Mouse (Mus musculus) cerebellum, adult 11-12 months (tissue): Measurements from ENCODE around the gene Dennd5b.
"Not testable (repeated sequence)": the region's sequence is repeated elsewhere in the genome, so short reads cannot be mapped to it uniquely, and the experiment has no call there.

Experiments
- DNase-seq: peaks from one replicate; pipeline ENCODE4 v3.0.0; 2022

Dennd5b gene

GRCm38 (mm10) chr6:149005009-149005408 lies 96.5 kb downstream of the Dennd5b start:
- no peak for DNase-seq

GRCm38 (mm10) chr6:148994327-148994999 lies 107.0 kb downstream of the Dennd5b start:
- no peak for DNase-seq

GRCm38 (mm10) chr6:148993117-148994077 lies 108.1 kb downstream of the Dennd5b start:
- no peak for DNase-seq

- no peak for DNase-seq
Measured at GRCm38 (mm10) chr6:148992373-148993116, 108.9 kb downstream of the Dennd5b start.

- DNase-seq, result no peak
Measured at GRCm38 (mm10) chr6:148991660-148992372, 109.7 kb downstream of the Dennd5b start.

- not testable (repeated sequence) for DNase-seq
Measured at GRCm38 (mm10) chr6:148989792-148990491, 111.5 kb downstream of the Dennd5b start.

GRCm38 (mm10) chr6:148986003-148986402 lies 115.5 kb downstream of the Dennd5b start:
- no peak for DNase-seq

GRCm38 (mm10) chr6:148980495-148980894 lies 121.0 kb downstream of the Dennd5b start:
- DNase-seq, result no peak

- no peak for DNase-seq
Measured at GRCm38 (mm10) chr6:148975096-148975495, 126.4 kb downstream of the Dennd5b start.

GRCm38 (mm10) chr6:148972891-148973290 lies 128.6 kb downstream of the Dennd5b start:
- no peak for DNase-seq

- DNase-seq, result no peak
Measured at GRCm38 (mm10) chr6:148972059-148972848, 129.2 kb downstream of the Dennd5b start.

GRCm38 (mm10) chr6:148971385-148971940 lies 130.0 kb downstream of the Dennd5b start:
- no peak for DNase-seq

- DNase-seq, result no peak
Measured at GRCm38 (mm10) chr6:148961285-148961684, 140.2 kb downstream of the Dennd5b start.

GRCm38 (mm10) chr6:148959540-148960238 lies 141.8 kb downstream of the Dennd5b start:
- no peak for DNase-seq

GRCm38 (mm10) chr6:148958712-148959111 lies 142.8 kb downstream of the Dennd5b start:
- DNase-seq, result no peak

- no peak for DNase-seq
Measured at GRCm38 (mm10) chr6:148957046-148957445, 144.4 kb downstream of the Dennd5b start.

GRCm38 (mm10) chr6:148955641-148956420 lies 145.6 kb downstream of the Dennd5b start:
- no peak for DNase-seq

- DNase-seq, result no peak
Measured at GRCm38 (mm10) chr6:148946881-148947405, 154.5 kb downstream of the Dennd5b start.

- DNase-seq, result peak; percentile 97
Measured at GRCm38 (mm10) chr6:148946409-148946742, 155.1 kb downstream of the Dennd5b start, which contains the start of gene Sinhcaf. TSS of gene Sinhcaf (minus strand) at chr6:148946467.
